Mouse (Mus musculus) layer of hippocampus, adult 9-11 months (tissue): Measurements from ENCODE around the gene Pfn3.
A peak's percentile ranks its signal among the peaks of the same experiment; 100 is the strongest.
"Not testable (repeated sequence)": the region's sequence is repeated elsewhere in the genome, so short reads cannot be mapped to it uniquely, and the experiment has no call there.

ENCODE experiments used
- DNase-seq: peaks from one replicate; pipeline ENCODE4 v3.0.0; 2022

The Pfn3 gene

GRCm38 (mm10) chr13:55414743-55415380 is at the start of gene Pfn3:
Gene Pfn3, minus strand, starts transcription at chr13:55415232.
- DNase-seq = peak; percentile 82

- DNase-seq = peak; percentile 80
These were observed 49.2 kb upstream of the Pfn3 start, which contains the start of gene Prr7 for GRCm38 (mm10) chr13:55464027-55464884. Gene Prr7, plus strand, starts transcription at chr13:55464267.

- DNase-seq = no peak
These were observed 48.5 kb upstream of the Pfn3 start for GRCm38 (mm10) chr13:55463399-55464026.

- DNase-seq = no peak
These were observed 47.9 kb upstream of the Pfn3 start for GRCm38 (mm10) chr13:55462965-55463364.

- DNase-seq = no peak
These were observed 36.9 kb upstream of the Pfn3 start for GRCm38 (mm10) chr13:55451785-55452549.

GRCm38 (mm10) chr13:55451296-55451695 is 36.3 kb upstream of the Pfn3 start:
- no peak for DNase-seq

GRCm38 (mm10) chr13:55450511-55450980 is 35.5 kb upstream of the Pfn3 start:
- DNase-seq = peak; percentile 64

- no peak for DNase-seq
These were observed 34.8 kb upstream of the Pfn3 start for GRCm38 (mm10) chr13:55449679-55450441.

GRCm38 (mm10) chr13:55449205-55449604 is 34.2 kb upstream of the Pfn3 start:
- no peak for DNase-seq

- no peak for DNase-seq
These were observed 33.1 kb upstream of the Pfn3 start for GRCm38 (mm10) chr13:55448131-55448530.

GRCm38 (mm10) chr13:55447543-55447943 is 32.5 kb upstream of the Pfn3 start:
- no peak for DNase-seq

- DNase-seq = no peak
These were observed 31.6 kb upstream of the Pfn3 start for GRCm38 (mm10) chr13:55446483-55447105.

GRCm38 (mm10) chr13:55445361-55446091 is 30.5 kb upstream of the Pfn3 start:
- no peak for DNase-seq

GRCm38 (mm10) chr13:55444937-55445315 is 29.9 kb upstream of the Pfn3 start, which contains the start of gene Grk6:
Gene Grk6, plus strand, starts transcription at chr13:55445072.
- peak; percentile 100 for DNase-seq

- DNase-seq = peak; percentile 47
These were observed 29.4 kb upstream of the Pfn3 start for GRCm38 (mm10) chr13:55444286-55444936.

- no peak for DNase-seq
These were observed 28.8 kb upstream of the Pfn3 start for GRCm38 (mm10) chr13:55443799-55444285.

- DNase-seq = not testable (repeated sequence)
These were observed 22.1 kb upstream of the Pfn3 start for GRCm38 (mm10) chr13:55437111-55437629.

- no peak for DNase-seq
These were observed 17.1 kb upstream of the Pfn3 start for GRCm38 (mm10) chr13:55431889-55432685.

GRCm38 (mm10) chr13:55430566-55430965 is 15.5 kb upstream of the Pfn3 start:
- DNase-seq = no peak
